Mouse (Mus musculus) heart, embryonic 13.5 days (tissue): ENCODE results near the gene Batf. TPM values are rescaled to one million over a fixed set of nuclear protein-coding genes. Genes with fewer than 3 reads are reported as not detected.

Experiments
- ATAC-seq: fragments of 200-750 bp; cut with Nextera tagmentation; 2 replicates; pipeline ENCODE4 v1.8.0; 2017; ENCODE audit warnings: moderate TSS enrichment; ENCODE audit not compliant: insufficient number of reproducible peaks, low FRiP score, low TSS enrichment; ENCODE audit errors: extremely low read depth
- H3K27ac ChIP-seq: fragments of 300-500 bp; sonication (generic); replicated peaks from 2 replicates; pipeline ENCODE4 v1.5.1; 2015; ENCODE audit warnings: moderate library complexity, mild to moderate bottlenecking, inconsistent platforms
- H3K27me3 ChIP-seq: fragments of 300-500 bp; sonication (generic); replicated peaks from 2 replicates; pipeline ENCODE4 v1.6.1; 2015; ENCODE audit warnings: mild to moderate bottlenecking, inconsistent platforms
- H3K36me3 ChIP-seq: fragments of 300-500 bp; sonication (generic); 2 replicates; pipeline ENCODE4 v1.6.1; 2015; ENCODE audit warnings: mild to moderate bottlenecking, inconsistent platforms
- H3K4me1 ChIP-seq: fragments of 300-500 bp; sonication (generic); 2 replicates; pipeline ENCODE4 v1.6.1; 2015; ENCODE audit warnings: inconsistent platforms
- H3K4me2 ChIP-seq: fragments of 300-500 bp; sonication (generic); 2 replicates; pipeline ENCODE4 v1.6.1; 2015; ENCODE audit warnings: inconsistent platforms, mild to moderate bottlenecking, moderate library complexity
- H3K4me3 ChIP-seq: fragments of 300-500 bp; sonication (generic); 2 replicates; pipeline ENCODE4 v1.5.1; 2015; ENCODE audit warnings: moderate library complexity, mild to moderate bottlenecking, inconsistent platforms
- H3K9ac ChIP-seq: fragments of 300-500 bp; sonication (generic); 2 replicates; pipeline ENCODE4 v1.6.1; 2015; ENCODE audit warnings: inconsistent platforms, mild to moderate bottlenecking, moderate library complexity
- H3K9me3 ChIP-seq: fragments of 300-500 bp; sonication (generic); 2 replicates; pipeline ENCODE4 v1.6.1; 2016; ENCODE audit warnings: inconsistent platforms
- WGBS: fragments of 180-500 bp; shearing (Covaris S2); methylation state at CpG from one replicate; pipeline ENCODE4 v1.1.7; 2015; ENCODE audit warnings: mixed read lengths; 5-methylcytosine and 5-hydroxymethylcytosine counted together
- polyA plus RNA-seq: library from polyadenylated mRNA; unstranded; fragments of >200 nt; fragmentation: Nextera tagmentation; extraction: Ambion mirVana; gene quantifications from 2 replicates; pipeline ENCODE4 v1.2.1, GENCODE M21; 2015

Batf gene
- polyA plus RNA-seq, 1 experiment from 2014 or later = 6.7 TPM

GRCm38 (mm10) chr12:85729022-85729944 lies 42.8 kb downstream of the Batf start:
- no peak overlapping the region for H3K4me3 ChIP-seq
- no peak overlapping the region for H3K27ac ChIP-seq
- peaks cover 20% of the 10 kb centered on the region for H3K4me1 ChIP-seq
- H3K36me3 ChIP-seq = no peaks in the 10 kb centered on the region
- WGBS = 34% methylated on average over 17 of the region's 17 CpGs
- ATAC-seq = no peak
- no peak overlapping the region for H3K4me2 ChIP-seq
- no peak overlapping the region for H3K9ac ChIP-seq
- no peaks in the 10 kb centered on the region for H3K27me3 ChIP-seq
- peaks cover 8% of the 10 kb centered on the region; the same call in 1 of the 2 replicates for H3K9me3 ChIP-seq

GRCm38 (mm10) chr12:85729945-85730290 lies 43.4 kb downstream of the Batf start:
- H3K9me3 ChIP-seq = peaks cover 8% of the 10 kb centered on the region; the same call in 1 of the 2 replicates
- H3K4me1 ChIP-seq = peaks cover 19% of the 10 kb centered on the region
- no peaks in the 10 kb centered on the region for H3K36me3 ChIP-seq
- no peak overlapping the region for H3K27ac ChIP-seq
- no peaks in the 10 kb centered on the region for H3K27me3 ChIP-seq
- 57% methylated on average over 6 of the region's 6 CpGs for WGBS
- no peak overlapping the region for H3K4me2 ChIP-seq
- H3K9ac ChIP-seq = no peak overlapping the region
- no peak for ATAC-seq
- no peak overlapping the region for H3K4me3 ChIP-seq

- Histone ChIP-seq H3K4me3 (no peak overlapping the region), H3K9ac (no peak overlapping the region), H3K36me3 (no peaks in the 10 kb centered on the region), H3K4me2 (no peak overlapping the region), H3K27ac (no peak overlapping the region), H3K9me3 (peaks cover 8% of the 10 kb centered on the region; the same call in 1 of the 2 replicates), H3K27me3 (peaks cover 4% of the 10 kb centered on the region; the same call in 1 of the 2 replicates), H3K4me1 (peaks cover 6% of the 10 kb centered on the region)
- no peak for ATAC-seq
- WGBS = 55% methylated on average over 2 of the region's 2 CpGs
These were observed 49.7 kb downstream of the Batf start for GRCm38 (mm10) chr12:85736203-85736602.

GRCm38 (mm10) chr12:85736960-85737359 lies 50.5 kb downstream of the Batf start:
- H3K4me3 ChIP-seq = no peak overlapping the region
- WGBS = 78% methylated on average over 3 of the region's 3 CpGs
- H3K36me3 ChIP-seq = no peaks in the 10 kb centered on the region
- no peak overlapping the region for H3K27ac ChIP-seq
- H3K27me3 ChIP-seq = peaks cover 4% of the 10 kb centered on the region; the same call in 1 of the 2 replicates
- H3K9me3 ChIP-seq = peaks cover 8% of the 10 kb centered on the region; the same call in 1 of the 2 replicates
- ATAC-seq = no peak
- no peak overlapping the region for H3K9ac ChIP-seq
- H3K4me1 ChIP-seq = peaks cover 6% of the 10 kb centered on the region
- H3K4me2 ChIP-seq = no peak overlapping the region

GRCm38 (mm10) chr12:85745827-85746695 lies 59.6 kb downstream of the Batf start, which contains the start of gene Flvcr2:
Flvcr2 (plus strand) TSS chr12:85746539.
- H3K9me3 ChIP-seq = no peaks in the 10 kb centered on the region
- H3K4me2 ChIP-seq = peak within 1 kb of the TSS; percentile 98
- ATAC-seq = peak; percentile 70; the same call in 1 of the 2 replicates
- H3K27me3 ChIP-seq = peaks cover 24% of the 10 kb centered on the region
- H3K27ac ChIP-seq = peak within 1 kb of the TSS; percentile 81
- H3K9ac ChIP-seq = peak within 1 kb of the TSS; percentile 84
- WGBS = under 1% methylated on average over 51 of the region's 51 CpGs
- peaks cover 15% of the 10 kb centered on the region for H3K4me1 ChIP-seq
- H3K4me3 ChIP-seq = peak within 1 kb of the TSS; percentile 64
- H3K36me3 ChIP-seq = no peaks in the 10 kb centered on the region

- ATAC-seq = 0 out of 2 replicates have a peak, but pooled peaks have one; percentile 20
These were observed 60.3 kb downstream of the Batf start for GRCm38 (mm10) chr12:85746696-85747219.

GRCm38 (mm10) chr12:85747343-85747742 lies 60.9 kb downstream of the Batf start:
- 75% methylated on average over 10 of the region's 10 CpGs for WGBS
- Histone ChIP-seq H3K36me3 (no peaks in the 10 kb centered on the region), H3K4me2 (peak overlapping the region; percentile 98), H3K9me3 (no peaks in the 10 kb centered on the region), H3K4me1 (peaks cover 15% of the 10 kb centered on the region), H3K27me3 (peaks cover 24% of the 10 kb centered on the region), H3K27ac (no peak overlapping the region), H3K4me3 (peak overlapping the region; percentile 64), H3K9ac (no peak overlapping the region)
- ATAC-seq = no peak

More at GRCm38 (mm10) chr12:85746696-85747219, 60.3 kb downstream of the Batf start:
- H3K36me3 ChIP-seq = no peaks in the 10 kb centered on the region
- peak overlapping the region; percentile 98 for H3K4me2 ChIP-seq
- peak overlapping the region; percentile 64 for H3K4me3 ChIP-seq
- no peaks in the 10 kb centered on the region for H3K9me3 ChIP-seq
- H3K9ac ChIP-seq = peak overlapping the region; percentile 84
- H3K27me3 ChIP-seq = peaks cover 24% of the 10 kb centered on the region
- peak overlapping the region; percentile 81 for H3K27ac ChIP-seq
- peaks cover 15% of the 10 kb centered on the region for H3K4me1 ChIP-seq
- WGBS = 16% methylated on average over 21 of the region's 21 CpGs

GRCm38 (mm10) chr12:85749861-85750260 lies 63.4 kb downstream of the Batf start:
- peaks cover 18% of the 10 kb centered on the region for H3K4me1 ChIP-seq
- no peak overlapping the region for H3K9ac ChIP-seq
- no peak overlapping the region for H3K4me3 ChIP-seq
- no peaks in the 10 kb centered on the region for H3K36me3 ChIP-seq
- H3K4me2 ChIP-seq = no peak overlapping the region
- WGBS = 81% methylated on average over 9 of the region's 9 CpGs
- H3K27me3 ChIP-seq = peaks cover 15% of the 10 kb centered on the region
- no peaks in the 10 kb centered on the region for H3K9me3 ChIP-seq
- H3K27ac ChIP-seq = no peak overlapping the region
- no peak for ATAC-seq

- Histone ChIP-seq H3K9me3 (no peaks in the 10 kb centered on the region), H3K27ac (no peak overlapping the region), H3K4me2 (no peak overlapping the region), H3K27me3 (peaks cover 7% of the 10 kb centered on the region), H3K36me3 (no peaks in the 10 kb centered on the region), H3K4me3 (no peak overlapping the region), H3K4me1 (peaks cover 18% of the 10 kb centered on the region), H3K9ac (no peak overlapping the region)
- 82% methylated on average over 6 of the region's 6 CpGs for WGBS
- no peak for ATAC-seq
These were observed 65.6 kb downstream of the Batf start for GRCm38 (mm10) chr12:85752116-85752515.

GRCm38 (mm10) chr12:85753223-85753622 lies 66.8 kb downstream of the Batf start:
- H3K9me3 ChIP-seq = no peaks in the 10 kb centered on the region
- H3K27ac ChIP-seq = no peak overlapping the region
- no peak overlapping the region for H3K9ac ChIP-seq
- 0 out of 2 replicates have a peak, but pooled peaks cover 8% of the 10 kb centered on the region for H3K4me1 ChIP-seq
- H3K36me3 ChIP-seq = no peaks in the 10 kb centered on the region
- WGBS = 54% methylated on average over 2 of the region's 2 CpGs
- H3K4me2 ChIP-seq = no peak overlapping the region
- no peak for ATAC-seq
- no peak overlapping the region for H3K4me3 ChIP-seq
- 0 out of 2 replicates have a peak, but pooled peaks cover under 1% of the 10 kb centered on the region for H3K27me3 ChIP-seq
